Mouse (Mus musculus) layer of hippocampus, adult 18-20 months (tissue): ENCODE measurements at regions not wholly inside any gene's neighbourhood (a gene's known extent, or its start where the extent isn't known, plus 50 kb on each side); places are given as distances from the start of the nearest gene placed in this dataset.

Source experiments
- DNase-seq, 2 experiments: peaks; one replicate each; pipeline ENCODE4 v3.0.0; 2022; ENCODE audit warnings: low spot score in 2 of 2

DNA sequence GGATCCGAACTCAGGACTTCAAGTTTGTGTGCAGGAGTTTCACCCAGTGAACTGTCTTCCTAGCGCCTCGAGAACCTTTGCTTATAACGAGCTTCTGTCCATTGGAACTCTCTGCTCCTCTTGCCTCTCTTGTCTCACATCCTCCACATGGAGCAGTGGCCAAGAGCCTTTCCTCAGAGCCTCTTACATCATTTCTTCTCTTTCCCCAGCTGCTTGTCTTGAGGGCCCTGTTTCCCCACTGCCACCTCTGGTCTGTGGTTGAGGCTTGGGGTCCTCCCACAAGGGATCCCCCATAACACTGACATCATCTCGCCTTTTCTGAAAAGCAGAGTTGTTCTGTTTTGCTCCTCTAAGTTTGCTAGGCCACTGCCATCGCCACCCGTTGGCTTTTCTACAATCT is 51.9 kb upstream of the Dars start:
- no peak for DNase-seq
